Mouse (Mus musculus) ES-Bruce4 (cell line): ENCODE measurements around the gene Bcl9l.

Source experiments
- CTCF ChIP-seq: IDR thresholded peaks from one replicate; pipeline ENCODE4 v1.8.1; 2011; ENCODE audit warnings: low read depth, low read length
- EP300 ChIP-seq: IDR thresholded peaks from 2 replicates; pipeline ENCODE4 v1.6.1; 2011; ENCODE audit warnings: low read depth, low read length; ENCODE audit not compliant: insufficient read depth
- POLR2A ChIP-seq: IDR thresholded peaks from one replicate; pipeline ENCODE4 v1.8.1; 2011; ENCODE audit warnings: low read length; ENCODE audit not compliant: insufficient read depth

DNA sequence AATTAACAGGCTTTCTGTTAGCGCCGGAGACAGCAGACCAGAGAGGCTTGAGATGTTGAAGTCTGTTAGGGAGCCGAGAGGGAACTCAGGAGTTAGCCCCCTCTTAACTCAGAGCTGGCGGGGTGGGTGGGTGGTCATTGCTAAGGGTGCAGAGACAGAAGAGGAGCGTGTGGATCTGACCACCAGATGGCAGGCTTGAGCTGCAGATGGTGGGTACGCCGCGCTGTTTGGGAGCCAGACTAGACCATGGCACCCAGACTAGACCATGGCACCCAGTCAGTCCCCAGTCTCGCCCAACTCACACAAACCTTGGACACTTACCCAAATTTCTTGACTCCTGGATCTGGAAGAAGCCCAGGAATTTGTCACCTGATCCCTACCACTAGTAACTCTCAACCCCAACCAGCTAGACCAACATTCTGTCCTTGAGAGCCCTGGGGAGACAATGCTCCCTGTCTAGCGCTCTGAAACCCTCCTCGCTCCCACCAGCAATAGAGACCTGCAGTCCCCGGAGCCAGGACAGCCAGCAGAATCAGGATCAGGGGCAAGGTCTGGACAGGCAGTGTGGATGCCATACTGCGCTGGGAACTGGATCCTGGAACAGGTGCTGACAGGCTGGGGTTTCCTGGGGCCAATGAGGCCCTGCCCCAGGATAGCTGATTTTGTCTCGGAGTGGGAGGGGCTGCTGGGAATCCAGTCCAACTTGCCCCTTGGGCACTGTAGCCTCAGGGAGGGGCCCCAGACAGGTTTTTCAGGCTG lies 28.3 kb upstream of the Bcl9l start:
- TF ChIP-seq CTCF (peak; percentile 96), EP300 (peak; percentile 45; the same call in 1 of the 2 replicates), POLR2A (no peak)
